Mouse (Mus musculus) olfactory bulb, adult 2 months (tissue): ENCODE results near the gene Mettl14.

Experiments used
- CTCF ChIP-seq: fragments of 200-500 bp; IDR thresholded peaks from 2 replicates; pipeline ENCODE4 v1.5.1; 2012; ENCODE audit warnings: low read depth, mild to moderate bottlenecking, low read length, moderate library complexity; ENCODE audit not compliant: insufficient read depth
- POLR2A ChIP-seq: fragments of 200-500 bp; IDR thresholded peaks from 2 replicates; pipeline ENCODE4 v1.6.1; 2012; ENCODE audit warnings: mild to moderate bottlenecking, low read depth, low read length, moderate library complexity; ENCODE audit not compliant: insufficient read depth

DNA sequence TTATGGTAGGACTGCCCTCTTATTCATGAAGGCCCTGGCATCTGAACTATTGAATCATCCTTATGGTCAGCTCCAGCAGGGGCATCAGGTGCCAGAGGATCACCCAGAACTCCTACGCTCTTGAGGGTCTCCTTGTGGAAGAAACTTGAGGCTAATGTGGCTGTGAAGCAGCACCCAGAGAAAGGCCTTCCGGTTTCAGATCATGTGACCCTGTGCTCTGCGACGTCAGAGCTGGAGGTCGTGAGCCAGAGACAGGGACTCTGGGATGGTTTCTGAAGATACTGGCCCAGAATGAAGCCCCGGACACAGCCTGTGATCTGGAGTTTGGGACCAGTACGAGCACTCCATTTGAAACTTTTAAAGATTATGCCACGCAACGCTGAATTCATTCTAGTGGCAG lies 65.6 kb downstream of the Mettl14 start:
- no peak for TF ChIP-seq POLR2A
- no peak for TF ChIP-seq CTCF
